Mouse (Mus musculus): ENCODE measurements around the gene Eml4. TPM values are rescaled to one million over a fixed set of nuclear protein-coding genes. Genes with fewer than 3 reads are reported as not detected.

Eml4 gene
- polyA plus RNA-seq, 1 experiment from 2014 or later, result 26.2 TPM

GRCm38 (mm10) chr17:83352456-83352855 is 1.7 kb downstream of the Eml4 start:
- 7% methylated on average over 2 of the region's 2 CpGs for WGBS
- Histone ChIP-seq H3K27ac (ENCODE audit: low read depth, low read length) (no peak overlapping the region), H3K4me2 (peak overlapping the region; percentile 94), H3K27me3 (replicated peaks; ENCODE audit: control insufficient read depth, insufficient read depth, low read length) (no peaks in the 10 kb centered on the region), H3K9me3 (ENCODE audit: control insufficient read depth, low read length) (no peaks in the 10 kb centered on the region), H3K36me3 (ENCODE audit: control insufficient read depth, insufficient read depth, low read length) (no peaks in the 10 kb centered on the region), H3K4me1 (replicated peaks; ENCODE audit: control insufficient read depth, insufficient read depth, low read length) (peaks cover 36% of the 10 kb centered on the region), H3K9ac (ENCODE audit: low read depth, low read length) (no peak overlapping the region), H3K4me3 (ENCODE audit: low read depth, low read length) (peak overlapping the region; percentile 91)
- DNase-seq (ENCODE audit: low spot score), result no peak
- no peak for ATAC-seq (replicated peaks; ENCODE audit: low FRiP score)

- H3K27me3 ChIP-seq (replicated peaks; ENCODE audit: control insufficient read depth, insufficient read depth, low read length), result no peaks in the 10 kb centered on the region
- H3K4me3 ChIP-seq (ENCODE audit: low read depth, low read length), result peak overlapping the region; percentile 91; the same call in 1 of the 2 replicates
- ATAC-seq (replicated peaks; ENCODE audit: low FRiP score) (no peak), DNase-seq (ENCODE audit: low spot score) (no peak)
- no peak overlapping the region for H3K27ac ChIP-seq (ENCODE audit: low read depth, low read length)
- H3K36me3 ChIP-seq (ENCODE audit: control insufficient read depth, insufficient read depth, low read length), result no peaks in the 10 kb centered on the region
- WGBS, result 28% methylated on average over 5 of the region's 5 CpGs
- H3K9ac ChIP-seq (ENCODE audit: low read depth, low read length), result no peak overlapping the region
- H3K4me2 ChIP-seq, result peak overlapping the region; percentile 94
- H3K9me3 ChIP-seq (ENCODE audit: control insufficient read depth, low read length), result no peaks in the 10 kb centered on the region
- peaks cover 36% of the 10 kb centered on the region for H3K4me1 ChIP-seq (replicated peaks; ENCODE audit: control insufficient read depth, insufficient read depth, low read length)
Observed at GRCm38 (mm10) chr17:83353011-83353410, 2.3 kb downstream of the Eml4 start.

GRCm38 (mm10) chr17:83353460-83353859 is 2.7 kb downstream of the Eml4 start:
- H3K27ac ChIP-seq (ENCODE audit: low read depth, low read length), result no peak overlapping the region
- H3K36me3 ChIP-seq (ENCODE audit: control insufficient read depth, insufficient read depth, low read length), result no peaks in the 10 kb centered on the region
- no peak for ATAC-seq (replicated peaks; ENCODE audit: low FRiP score)
- H3K9me3 ChIP-seq (ENCODE audit: control insufficient read depth, low read length), result no peaks in the 10 kb centered on the region
- no peak overlapping the region for H3K9ac ChIP-seq (ENCODE audit: low read depth, low read length)
- H3K4me1 ChIP-seq (replicated peaks; ENCODE audit: control insufficient read depth, insufficient read depth, low read length), result peaks cover 36% of the 10 kb centered on the region
- no peaks in the 10 kb centered on the region for H3K27me3 ChIP-seq (replicated peaks; ENCODE audit: control insufficient read depth, insufficient read depth, low read length)
- peak overlapping the region; percentile 94 for H3K4me2 ChIP-seq
- no peak overlapping the region for H3K4me3 ChIP-seq (ENCODE audit: low read depth, low read length)
- 20% methylated on average over 4 of the region's 4 CpGs for WGBS
- no peak for DNase-seq (ENCODE audit: low spot score)

DNA sequence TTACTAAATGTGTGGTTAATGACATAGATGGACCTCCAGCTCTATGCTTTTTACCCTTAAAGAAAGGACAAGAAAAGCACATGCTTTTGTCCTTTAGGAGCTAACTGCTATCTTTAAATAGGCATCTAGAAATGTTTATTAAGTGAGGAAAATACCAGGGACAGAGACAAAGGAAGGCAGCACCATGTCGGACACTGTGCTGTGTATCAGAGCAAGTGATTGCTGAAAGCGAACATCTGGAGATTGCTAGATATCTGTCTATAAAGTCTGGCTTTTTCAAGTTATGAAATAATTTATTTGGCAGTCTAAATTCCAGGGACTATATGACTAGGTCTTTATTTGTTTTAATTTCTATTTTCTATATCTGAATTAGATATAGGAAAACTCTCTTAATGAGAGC is 4.8 kb downstream of the Eml4 start:
- peaks cover 46% of the 10 kb centered on the region for H3K4me1 ChIP-seq (replicated peaks; ENCODE audit: control insufficient read depth, insufficient read depth, low read length)
- 82% methylated on average over 2 of the region's 2 CpGs for WGBS
- ATAC-seq (replicated peaks; ENCODE audit: low FRiP score), result no peak

DNA sequence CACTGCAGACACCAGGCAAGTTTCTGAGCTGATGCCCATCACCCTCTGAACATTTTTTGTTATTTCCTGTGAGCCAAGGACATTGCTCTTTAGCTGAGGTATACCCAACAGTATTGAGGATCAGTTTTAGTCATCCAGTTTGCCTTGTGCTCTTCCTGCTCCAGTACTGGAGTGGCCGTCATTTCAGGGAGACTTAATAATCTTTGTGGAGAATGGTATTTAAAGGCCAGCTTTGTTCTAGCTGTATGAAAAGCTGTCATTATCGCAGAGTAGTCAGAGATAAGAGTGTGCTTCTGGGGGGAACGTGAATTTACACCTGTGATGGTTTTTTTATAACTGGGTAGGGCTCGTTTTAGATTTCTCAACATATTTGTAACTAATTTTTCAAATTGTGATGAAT is 9.2 kb downstream of the Eml4 start:
- ATAC-seq (replicated peaks; ENCODE audit: low FRiP score), result no peak
- no peaks in the 10 kb centered on the region for H3K36me3 ChIP-seq (ENCODE audit: control insufficient read depth, insufficient read depth, low read length)
- H3K4me2 ChIP-seq, result no peak overlapping the region
- H3K27me3 ChIP-seq (replicated peaks; ENCODE audit: control insufficient read depth, insufficient read depth, low read length), result no peaks in the 10 kb centered on the region
- no peak overlapping the region for H3K4me3 ChIP-seq (ENCODE audit: low read depth, low read length)
- no peak overlapping the region for H3K9ac ChIP-seq (ENCODE audit: low read depth, low read length)
- H3K4me1 ChIP-seq (replicated peaks; ENCODE audit: control insufficient read depth, insufficient read depth, low read length), result peaks cover 25% of the 10 kb centered on the region
- H3K27ac ChIP-seq (ENCODE audit: low read depth, low read length), result no peak overlapping the region
- DNase-seq (ENCODE audit: low spot score), result no peak
- H3K9me3 ChIP-seq (ENCODE audit: control insufficient read depth, low read length), result no peaks in the 10 kb centered on the region
- WGBS, result 67% methylated on average over 4 of the region's 4 CpGs

More for the DNA sequence above, 4.8 kb downstream of the Eml4 start:
- no peak for DNase-seq (ENCODE audit: low spot score)
- Histone ChIP-seq H3K4me2 (no peak overlapping the region), H3K9ac (ENCODE audit: low read depth, low read length) (no peak overlapping the region), H3K4me3 (ENCODE audit: low read depth, low read length) (no peak overlapping the region), H3K27me3 (replicated peaks; ENCODE audit: control insufficient read depth, insufficient read depth, low read length) (no peaks in the 10 kb centered on the region), H3K9me3 (ENCODE audit: control insufficient read depth, low read length) (no peaks in the 10 kb centered on the region), H3K36me3 (ENCODE audit: control insufficient read depth, insufficient read depth, low read length) (no peaks in the 10 kb centered on the region), H3K27ac (ENCODE audit: low read depth, low read length) (no peak overlapping the region)

DNA sequence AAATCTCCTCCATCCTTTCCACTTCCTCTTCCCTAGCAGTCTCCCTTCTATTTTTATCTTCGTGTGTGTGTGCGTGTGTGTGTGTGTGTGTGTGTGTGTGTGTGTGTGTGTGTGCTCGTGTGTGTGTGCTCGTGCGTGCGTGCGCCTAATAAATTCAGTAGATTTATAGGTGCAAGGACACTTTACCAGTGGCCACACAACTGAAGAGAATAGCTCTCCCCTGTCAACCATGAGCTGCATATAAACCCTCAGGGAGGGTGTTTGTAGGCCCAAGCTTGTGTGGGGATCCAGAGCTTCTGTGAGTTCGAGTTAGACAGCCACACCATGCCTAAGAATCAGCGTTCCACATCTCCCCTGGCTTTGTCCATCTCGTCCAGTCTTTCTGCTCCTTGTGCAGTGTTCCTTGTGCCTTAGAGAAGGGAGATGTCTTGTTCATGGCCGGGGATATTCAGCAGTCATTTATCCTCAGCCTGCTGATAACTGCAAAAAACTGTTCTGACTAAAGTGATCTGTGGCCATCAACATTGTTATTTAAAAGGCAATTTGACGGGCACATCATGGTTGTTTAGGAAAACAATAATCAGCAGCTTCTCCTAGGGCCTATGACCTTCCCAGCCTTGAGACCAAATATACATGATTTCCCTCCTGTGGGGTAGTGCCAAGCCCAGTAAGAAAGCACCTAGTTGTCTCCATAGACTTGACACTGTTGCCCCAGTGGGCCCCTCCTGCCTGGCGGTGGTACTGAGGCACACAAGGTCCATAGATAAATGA is 10.2 kb downstream of the Eml4 start:
- Histone ChIP-seq H3K36me3 (ENCODE audit: control insufficient read depth, insufficient read depth, low read length) (no peaks in the 10 kb centered on the region), H3K27ac (ENCODE audit: low read depth, low read length) (no peak overlapping the region), H3K4me1 (replicated peaks; ENCODE audit: control insufficient read depth, insufficient read depth, low read length) (peaks cover 24% of the 10 kb centered on the region), H3K9ac (ENCODE audit: low read depth, low read length) (no peak overlapping the region), H3K4me2 (no peak overlapping the region), H3K27me3 (replicated peaks; ENCODE audit: control insufficient read depth, insufficient read depth, low read length) (no peaks in the 10 kb centered on the region), H3K4me3 (ENCODE audit: low read depth, low read length) (no peak overlapping the region), H3K9me3 (ENCODE audit: control insufficient read depth, low read length) (no peaks in the 10 kb centered on the region)
- 73% methylated on average over 13 of the region's 13 CpGs for WGBS
- DNase-seq (ENCODE audit: low spot score) (no peak), ATAC-seq (replicated peaks; ENCODE audit: low FRiP score) (no peak)

DNA sequence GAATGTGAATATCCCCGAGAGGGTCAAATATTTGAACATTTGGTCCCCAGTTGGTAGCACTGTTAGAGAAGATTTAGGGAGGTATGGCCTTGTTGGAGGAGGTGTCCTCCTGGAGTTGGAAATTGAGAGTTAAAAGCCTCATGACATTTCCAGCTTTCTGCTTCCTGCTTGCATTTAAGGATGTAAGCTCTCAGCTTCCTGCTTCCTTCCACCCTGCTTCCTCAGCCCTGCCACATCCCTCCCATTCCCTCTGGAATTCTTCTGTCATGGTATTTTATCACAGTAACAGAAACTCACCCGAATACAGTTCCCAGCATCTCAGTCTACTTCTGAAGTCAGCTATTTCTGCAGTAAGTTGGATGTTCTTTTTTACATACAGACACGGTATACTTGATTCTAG is 12.3 kb downstream of the Eml4 start:
- Histone ChIP-seq H3K4me2 (no peak overlapping the region), H3K9ac (ENCODE audit: low read depth, low read length) (no peak overlapping the region), H3K27ac (ENCODE audit: low read depth, low read length) (no peak overlapping the region), H3K9me3 (ENCODE audit: control insufficient read depth, low read length) (no peaks in the 10 kb centered on the region), H3K27me3 (replicated peaks; ENCODE audit: control insufficient read depth, insufficient read depth, low read length) (no peaks in the 10 kb centered on the region), H3K4me3 (ENCODE audit: low read depth, low read length) (no peak overlapping the region), H3K4me1 (replicated peaks; ENCODE audit: control insufficient read depth, insufficient read depth, low read length) (peaks cover 28% of the 10 kb centered on the region), H3K36me3 (ENCODE audit: control insufficient read depth, insufficient read depth, low read length) (no peaks in the 10 kb centered on the region)
- ATAC-seq (replicated peaks; ENCODE audit: low FRiP score), result no peak
- no peak for DNase-seq (ENCODE audit: low spot score)
- WGBS, result 63% methylated on average over 3 of the region's 3 CpGs

GRCm38 (mm10) chr17:83364296-83364695 is 13.6 kb downstream of the Eml4 start:
- H3K27ac ChIP-seq (ENCODE audit: low read depth, low read length), result no peak overlapping the region
- H3K4me3 ChIP-seq (ENCODE audit: low read depth, low read length), result no peak overlapping the region
- no peak overlapping the region for H3K9ac ChIP-seq (ENCODE audit: low read depth, low read length)
- H3K4me2 ChIP-seq, result no peak overlapping the region
- H3K9me3 ChIP-seq (ENCODE audit: control insufficient read depth, low read length), result no peaks in the 10 kb centered on the region
- no peak for ATAC-seq (replicated peaks; ENCODE audit: low FRiP score)
- no peaks in the 10 kb centered on the region for H3K27me3 ChIP-seq (replicated peaks; ENCODE audit: control insufficient read depth, insufficient read depth, low read length)
- DNase-seq (ENCODE audit: low spot score), result no peak
- peaks cover 27% of the 10 kb centered on the region for H3K4me1 ChIP-seq (replicated peaks; ENCODE audit: control insufficient read depth, insufficient read depth, low read length)
- 72% methylated on average over 5 of the region's 5 CpGs for WGBS
- no peaks in the 10 kb centered on the region for H3K36me3 ChIP-seq (ENCODE audit: control insufficient read depth, insufficient read depth, low read length)

GRCm38 (mm10) chr17:83365130-83365529 is 14.4 kb downstream of the Eml4 start:
- peaks cover 20% of the 10 kb centered on the region for H3K4me1 ChIP-seq (replicated peaks; ENCODE audit: control insufficient read depth, insufficient read depth, low read length)
- H3K4me3 ChIP-seq (ENCODE audit: low read depth, low read length), result no peak overlapping the region
- H3K27ac ChIP-seq (ENCODE audit: low read depth, low read length), result no peak overlapping the region; the same call in 1 of the 2 replicates
- H3K9me3 ChIP-seq (ENCODE audit: control insufficient read depth, low read length), result no peaks in the 10 kb centered on the region
- DNase-seq (ENCODE audit: low spot score) (no peak), ATAC-seq (replicated peaks; ENCODE audit: low FRiP score) (no peak)
- WGBS, result 66% methylated on average over 2 of the region's 2 CpGs
- H3K4me2 ChIP-seq, result no peak overlapping the region
- H3K36me3 ChIP-seq (ENCODE audit: control insufficient read depth, insufficient read depth, low read length), result no peaks in the 10 kb centered on the region
- H3K9ac ChIP-seq (ENCODE audit: low read depth, low read length), result no peak overlapping the region
- H3K27me3 ChIP-seq (replicated peaks; ENCODE audit: control insufficient read depth, insufficient read depth, low read length), result no peaks in the 10 kb centered on the region
